Mouse (Mus musculus): ENCODE measurements around the gene Galnt4.

- no peak for TF ChIP-seq NRF1 (IDR thresholded peaks at IDR 0.05; ENCODE audit: insufficient read depth, low read depth, low read length, poor library complexity, severe bottlenecking)
- no peak for TF ChIP-seq SIN3A (IDR thresholded peaks at IDR 0.05; ENCODE audit: low read length)
- no peak for TF ChIP-seq CHD2 (IDR thresholded peaks at IDR 0.05; ENCODE audit: low read length)
- TF ChIP-seq TAL1 (IDR thresholded peaks at IDR 0.05; ENCODE audit: low read length): no peak
- TF ChIP-seq SMC3 (IDR thresholded peaks at IDR 0.05; ENCODE audit: low read depth, low read length): no peak
- no peak for TF ChIP-seq POLR2AphosphoS2 (IDR thresholded peaks at IDR 0.05; ENCODE audit: low read length)
- TF ChIP-seq POLR2A (IDR thresholded peaks at IDR 0.05; ENCODE audit: control insufficient read depth in 1 of 2, insufficient read depth in 1 of 2, low read depth in 1 of 2, low read length in 2 of 2, poor library complexity in 1 of 2): no peak
- TF ChIP-seq CTCF (IDR thresholded peaks at IDR 0.05 in 2 of 3, conservative IDR thresholded peaks at IDR 0.05 in 1 of 3; ENCODE audit: control insufficient read depth in 1 of 3, insufficient read depth in 1 of 3, low read depth in 2 of 3, low read length in 3 of 3, poor library complexity in 1 of 3, severe bottlenecking in 1 of 3): no peak
- no peak for TF ChIP-seq MAX (IDR thresholded peaks at IDR 0.05; ENCODE audit: low read length)
- no peak for TF ChIP-seq USF1 (IDR thresholded peaks at IDR 0.05; ENCODE audit: low read depth, low read length)
- no peak for TF ChIP-seq RAD21 (IDR thresholded peaks at IDR 0.05; ENCODE audit: low read depth, low read length)
Measured at GRCm38 (mm10) chr10:99116650-99117615, 9.0 kb downstream of the Galnt4 start.

Measured in MEL (cell line).